Mouse (Mus musculus) layer of hippocampus, postnatal 25 days (tissue): ENCODE measurements around the gene Olfr965. TPM values are rescaled to one million over a fixed set of nuclear protein-coding genes. Genes with fewer than 3 reads are reported as not detected.
"Not testable (repeated sequence)": the region's sequence is repeated elsewhere in the genome, so short reads cannot be mapped to it uniquely, and the experiment has no call there.

ENCODE experiments used
- DNase-seq, 2 experiments: peaks; one replicate each; pipeline ENCODE4 v3.0.0; 2022; ENCODE audit warnings: mixed read lengths in 2 of 2, low spot score in 1 of 2; ENCODE audit errors: extremely low spot score in 1 of 2
- total RNA-seq, 2 experiments: library from RNA; stranded (reverse); gene quantifications; 2 replicates each; pipeline ENCODE4 v1.2.3; 2021

The Olfr965 gene
- total RNA-seq = not detected

DNA sequence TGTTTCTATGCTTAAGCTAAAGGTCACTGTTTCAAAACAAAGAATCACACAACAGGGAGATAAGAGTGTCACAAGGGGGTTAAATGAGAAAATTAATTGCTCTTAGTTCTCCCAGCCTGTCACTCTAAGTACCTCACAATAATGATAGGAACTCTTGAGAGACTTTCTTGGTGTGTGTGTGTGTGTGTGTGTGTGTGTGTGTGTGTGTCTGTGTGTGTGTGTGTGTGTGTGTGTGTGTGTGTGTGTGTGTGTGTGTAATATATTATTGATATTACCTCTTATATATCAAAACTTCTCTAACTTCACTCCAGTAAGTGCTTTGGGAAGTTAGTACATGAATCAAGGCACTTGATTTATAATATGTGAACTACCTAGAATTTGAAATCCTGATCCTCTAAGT, at the start of gene Olfr965:
Gene Olfr965, plus strand, starts transcription at position 301 of the 400 bp plus-strand sequence.
- no peak for DNase-seq

DNA sequence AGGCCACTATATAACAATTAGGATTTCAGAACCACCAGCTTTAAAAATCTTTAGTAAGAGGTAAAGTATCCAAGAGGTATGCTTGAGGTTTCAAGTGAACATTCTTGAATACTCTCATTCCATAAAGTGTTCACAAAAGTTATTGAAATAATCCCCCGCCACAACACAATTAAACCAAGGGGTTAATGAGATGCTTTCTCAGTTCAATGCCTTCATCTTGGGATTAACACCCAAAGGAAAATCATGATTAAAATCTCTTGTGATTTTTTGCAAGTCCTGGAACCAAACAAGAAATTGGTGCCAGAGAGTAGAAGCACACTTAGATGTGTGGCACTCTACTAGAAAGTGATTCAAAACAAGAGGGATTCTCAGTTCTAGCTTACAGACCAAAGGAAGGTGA, 44.2 kb upstream of the Olfr965 start, which contains the start of gene Olfr963:
Gene Olfr963, plus strand, starts transcription at position 301 of the 400 bp plus-strand sequence.
- DNase-seq = no peak

DNA sequence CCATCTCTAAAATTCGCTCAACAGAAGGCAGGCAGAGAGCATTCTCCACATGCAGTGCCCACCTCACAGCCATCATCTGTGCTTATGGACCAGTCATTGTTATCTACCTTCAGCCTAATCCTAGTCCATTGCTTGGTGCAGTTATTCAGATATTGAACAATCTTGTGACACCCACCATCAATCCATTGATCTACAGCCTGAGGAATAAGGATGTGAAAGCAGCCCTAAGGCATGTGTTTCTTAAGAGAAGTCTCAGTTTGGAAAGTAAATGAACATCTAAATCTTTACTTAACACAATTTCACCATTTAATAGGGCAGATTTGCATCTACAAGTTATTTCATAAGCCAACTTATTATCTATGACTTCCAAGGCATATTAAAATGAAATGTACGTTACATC, 41.4 kb upstream of the Olfr965 start:
- DNase-seq = no peak

DNA sequence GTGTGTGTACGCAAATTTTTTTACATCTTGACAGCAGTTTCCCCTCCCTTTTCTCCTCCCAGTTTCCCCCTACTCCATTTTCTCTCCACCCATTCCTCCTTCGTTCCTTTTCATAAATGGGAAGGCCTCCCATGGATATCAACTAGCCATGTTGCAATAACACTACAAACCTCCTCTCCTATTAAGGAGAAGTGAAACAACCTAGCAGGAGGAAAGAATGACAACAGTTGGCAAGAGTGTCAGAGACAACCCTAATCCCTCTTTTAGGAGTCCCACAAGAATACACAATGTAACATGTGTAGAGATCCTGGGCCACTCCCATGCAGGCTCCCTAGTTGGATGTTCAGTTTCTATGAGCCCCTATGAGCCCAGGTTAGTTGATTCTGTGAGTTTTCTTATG, 36.3 kb upstream of the Olfr965 start:
- DNase-seq = no peak

DNA sequence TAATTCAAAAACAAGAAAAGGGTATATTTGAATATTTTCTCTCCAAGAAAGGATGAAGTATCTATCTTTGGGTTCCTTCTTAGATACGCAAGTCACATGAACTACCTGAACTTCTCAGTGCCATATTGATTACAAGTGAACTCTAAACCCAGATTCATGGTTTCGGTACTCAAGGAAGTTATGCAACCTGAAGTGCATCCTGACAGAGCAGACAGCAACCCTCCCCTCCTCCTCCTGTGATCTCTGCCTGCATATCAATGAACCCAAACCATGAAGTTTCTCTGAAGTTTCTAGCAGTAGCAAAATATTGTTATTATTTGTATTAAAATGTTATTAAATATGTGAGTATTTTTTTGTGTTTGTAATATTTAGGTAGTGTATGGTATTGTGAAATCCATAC, 32.6 kb upstream of the Olfr965 start:
- DNase-seq = no peak

DNA sequence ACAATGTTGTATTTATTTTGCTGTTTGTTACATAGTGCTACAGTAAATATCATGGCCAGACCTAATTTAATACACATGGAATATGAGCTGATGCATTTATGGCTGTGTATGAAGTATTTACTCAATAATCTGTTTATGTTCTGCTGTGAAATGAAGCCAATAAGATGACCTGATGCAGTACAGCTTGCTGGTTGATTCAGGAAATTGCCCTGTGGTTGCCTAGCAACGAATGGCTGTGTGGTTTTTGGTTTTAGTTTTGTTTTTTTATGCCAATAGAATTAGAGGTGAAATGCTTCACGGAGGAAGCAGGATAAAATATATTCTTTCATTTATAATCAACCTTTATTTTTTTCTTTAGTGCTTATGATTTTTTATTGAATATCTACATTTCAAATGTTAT, 31.9 kb upstream of the Olfr965 start:
- no peak for DNase-seq

DNA sequence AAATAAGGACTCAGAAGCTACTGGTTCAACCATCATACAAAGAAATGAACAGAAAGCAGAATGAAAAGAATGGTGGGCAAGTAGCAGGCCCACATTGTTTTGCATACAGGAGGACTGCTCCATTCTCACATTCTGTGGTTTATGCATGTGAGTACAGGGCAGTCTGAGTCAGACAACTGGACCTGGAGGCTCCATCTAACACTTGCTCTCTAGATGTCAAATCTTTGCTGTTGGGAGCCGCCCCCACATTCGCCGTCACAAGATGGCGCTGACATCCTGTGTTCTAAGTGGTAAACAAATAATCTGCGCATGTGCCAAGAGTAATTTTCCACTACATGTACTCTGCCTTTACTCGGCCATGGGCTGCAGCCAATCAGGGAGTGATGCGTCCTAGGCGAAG, 10.0 kb upstream of the Olfr965 start:
- DNase-seq = not testable (repeated sequence)

DNA sequence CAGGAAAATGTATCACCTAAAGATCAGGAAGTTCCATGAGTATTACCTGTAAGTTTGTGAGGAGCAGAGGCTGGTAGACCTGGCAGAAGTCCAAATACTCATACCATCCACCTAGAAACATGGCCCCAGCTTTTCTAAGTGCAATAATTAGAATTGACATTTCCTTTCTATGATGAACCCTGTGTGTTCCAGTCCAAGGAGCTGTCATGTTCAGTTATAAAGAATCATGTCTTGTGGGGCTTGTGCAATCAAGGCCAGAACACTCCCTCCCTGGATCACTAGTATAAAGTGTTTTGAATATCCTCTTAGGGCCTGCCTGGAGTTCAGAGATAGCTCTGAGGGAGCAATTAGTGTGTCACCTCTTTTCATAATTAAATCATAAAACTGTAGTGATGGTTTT, 4.1 kb upstream of the Olfr965 start, which contains the start of gene Olfr149:
Gene Olfr149, minus strand, starts transcription at position 101 of the 400 bp plus-strand sequence.
- no peak for DNase-seq

DNA sequence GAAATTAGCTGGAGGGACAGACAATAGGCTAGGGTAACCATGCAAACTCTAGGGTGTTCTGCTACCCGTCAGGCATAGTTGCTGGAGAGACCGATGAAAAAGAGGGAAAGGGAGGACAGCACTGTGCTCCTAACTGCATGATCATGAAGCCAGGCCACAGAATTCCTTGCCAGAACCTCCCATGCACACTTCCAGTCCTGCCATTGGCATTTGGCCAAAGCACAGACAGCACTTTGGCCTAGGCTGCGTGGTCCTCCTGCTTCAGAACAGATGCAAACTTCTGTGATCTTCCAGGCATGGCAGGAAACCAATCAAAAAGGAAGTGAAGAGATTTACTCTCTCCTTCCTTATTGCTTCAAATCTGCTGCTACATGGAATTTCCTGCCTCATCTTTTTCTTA, 2.2 kb upstream of the Olfr965 start:
- no peak for DNase-seq

DNA sequence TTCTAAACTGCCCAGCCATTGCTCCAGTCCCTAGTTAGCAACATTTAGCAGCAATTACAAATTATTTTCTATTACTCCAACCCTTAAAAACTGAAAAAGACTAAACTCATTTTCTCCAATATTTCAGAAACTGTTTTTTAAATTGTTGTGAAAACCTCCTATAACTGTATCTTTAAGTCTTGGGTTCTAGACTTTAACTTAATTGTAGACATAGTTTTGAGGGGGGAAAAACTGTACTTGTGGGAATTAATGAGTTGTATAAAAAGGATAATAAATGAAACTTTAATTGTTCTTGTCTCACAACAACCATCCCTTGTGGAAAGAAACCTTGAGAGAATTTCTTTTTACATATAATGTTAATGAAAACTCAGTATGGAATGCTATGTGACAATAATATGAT, 19.5 kb downstream of the Olfr965 start, which contains the start of gene Olfr150:
Gene Olfr150, plus strand, starts transcription at position 301 of the 400 bp plus-strand sequence.
- DNase-seq = no peak

DNA sequence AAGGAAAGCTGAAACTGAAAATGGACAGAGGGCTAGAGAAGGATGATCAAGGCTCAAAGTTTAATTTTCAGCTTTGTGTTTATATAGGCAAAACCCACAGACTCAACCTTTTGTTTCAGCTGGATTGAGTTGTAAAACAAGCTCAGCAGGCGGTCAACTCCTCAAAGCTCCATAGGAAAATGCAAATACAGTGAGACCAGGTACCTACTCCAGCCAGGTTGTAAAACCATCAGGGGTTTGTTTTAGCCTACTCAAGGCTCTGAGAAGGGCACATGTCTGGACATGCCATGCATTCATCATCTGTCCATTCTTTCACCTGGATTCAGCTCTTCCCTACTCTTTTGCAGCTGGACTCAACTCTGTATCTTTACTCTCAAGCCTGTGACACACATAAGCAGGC, 29.6 kb downstream of the Olfr965 start:
- no peak for DNase-seq

DNA sequence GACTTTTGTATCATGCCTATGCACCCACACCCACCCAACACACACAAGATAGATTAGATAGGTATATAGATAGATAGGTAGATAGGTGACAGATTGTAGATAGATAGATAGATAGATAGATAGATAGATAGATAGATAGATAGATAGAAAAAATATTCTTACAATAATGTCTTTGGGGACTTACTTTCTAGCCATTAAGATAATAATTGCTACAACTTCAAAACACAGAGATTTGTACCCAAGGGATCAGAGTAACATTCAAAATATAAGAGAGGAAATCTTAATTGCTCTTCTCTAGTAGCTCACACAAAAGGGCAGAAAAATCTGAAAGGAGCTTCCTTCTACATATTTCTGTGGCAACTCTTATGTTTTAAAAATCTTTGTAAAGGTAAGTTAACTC, 34.8 kb downstream of the Olfr965 start, which contains the start of gene Olfr967:
Gene Olfr967, plus strand, starts transcription at position 301 of the 400 bp plus-strand sequence.
- DNase-seq = no peak

DNA sequence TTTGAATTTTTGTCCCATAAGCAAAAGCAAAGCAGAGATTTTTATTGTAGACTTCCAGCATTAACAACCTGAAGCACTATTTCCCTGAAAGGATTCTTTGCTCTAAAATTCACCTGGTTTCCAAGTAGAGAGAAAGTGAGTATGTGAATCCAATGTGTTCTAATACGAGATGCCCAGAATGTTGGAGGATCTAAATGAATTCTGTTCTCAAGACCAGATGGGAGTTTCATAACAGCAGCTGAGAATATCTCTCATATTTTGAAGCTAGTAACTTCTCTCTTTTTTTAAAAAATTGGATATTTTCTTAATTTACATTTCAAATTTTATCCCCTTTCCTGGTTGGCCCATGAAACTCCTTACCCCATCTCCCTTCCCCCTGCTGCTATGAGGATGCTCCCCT, 35.3 kb downstream of the Olfr965 start:
- DNase-seq = no peak

Other genes with a start within 250 kb of the Olfr965 start
- gene Olfr955, start 239.4 kb upstream of the Olfr965 start, total RNA-seq = not detected
- gene Olfr44, start 217.4 kb upstream of the Olfr965 start, total RNA-seq = not detected
- not detected for gene Olfr957, start 195.5 kb upstream of the Olfr965 start, total RNA-seq
- gene Olfr958, start 157.3 kb upstream of the Olfr965 start, total RNA-seq = not detected
- not detected for gene Olfr959, start 135.8 kb upstream of the Olfr965 start, total RNA-seq
- gene AW551984, start 107.0 kb upstream of the Olfr965 start, total RNA-seq = 1 to 10 TPM; 3.6 to 6.4 TPM
- not detected for gene Olfr148, start 100.7 kb upstream of the Olfr965 start, total RNA-seq
- gene Olfr960, start 90.0 kb upstream of the Olfr965 start, total RNA-seq = not detected
- gene Olfr961, start 66.3 kb upstream of the Olfr965 start, total RNA-seq = not detected
- gene Olfr963, start 44.1 kb upstream of the Olfr965 start, total RNA-seq = not detected
- gene Olfr149, start 4.2 kb upstream of the Olfr965 start, total RNA-seq = not detected
- gene Olfr150, start 19.6 kb downstream of the Olfr965 start, total RNA-seq = not detected
- not detected for gene Olfr967, start 34.9 kb downstream of the Olfr965 start, total RNA-seq
- gene Olfr968, start 71.9 kb downstream of the Olfr965 start, total RNA-seq = not detected
- gene Olfr969, start 79.6 kb downstream of the Olfr965 start, total RNA-seq = not detected
- not detected for gene Olfr970, start 97.5 kb downstream of the Olfr965 start, total RNA-seq
- not detected for gene Olfr971, start 125.5 kb downstream of the Olfr965 start, total RNA-seq
- not detected for gene Olfr972, start 155.1 kb downstream of the Olfr965 start, total RNA-seq
- gene Olfr229, start 196.0 kb downstream of the Olfr965 start, total RNA-seq = not detected
- gene Olfr974, start 226.1 kb downstream of the Olfr965 start, total RNA-seq = not detected
- gene Olfr975, start 240.7 kb downstream of the Olfr965 start, total RNA-seq = not detected
- gene Olfr976, start 249.8 kb downstream of the Olfr965 start, total RNA-seq = not detected